Mouse (Mus musculus) forebrain, embryonic 13.5 days (tissue): ENCODE measurements around the gene Mboat2. TPM values are rescaled to one million over a fixed set of nuclear protein-coding genes. Genes with fewer than 3 reads are reported as not detected.

Experiments used
- ATAC-seq: fragments of 200-750 bp; cut with Nextera tagmentation; 2 replicates; pipeline ENCODE4 v1.8.0; 2017
- H3K27ac ChIP-seq: fragments of 300-500 bp; sonication (generic); 2 replicates; pipeline ENCODE4 v1.5.1; 2015; ENCODE audit warnings: inconsistent platforms, mild to moderate bottlenecking, moderate library complexity
- H3K27me3 ChIP-seq: fragments of 300-500 bp; sonication (generic); 2 replicates; pipeline ENCODE4 v1.6.1; 2015; ENCODE audit warnings: mild to moderate bottlenecking, inconsistent platforms
- H3K36me3 ChIP-seq: fragments of 300-500 bp; sonication (generic); 2 replicates; pipeline ENCODE4 v1.6.1; 2015; ENCODE audit warnings: mild to moderate bottlenecking, inconsistent platforms; ENCODE audit not compliant: poor library complexity, severe bottlenecking
- H3K4me1 ChIP-seq: fragments of 300-500 bp; sonication (generic); 2 replicates; pipeline ENCODE4 v1.6.1; 2015; ENCODE audit warnings: inconsistent platforms
- H3K4me2 ChIP-seq: fragments of 300-500 bp; sonication (generic); 2 replicates; pipeline ENCODE4 v1.6.1; 2015; ENCODE audit warnings: inconsistent platforms, mild to moderate bottlenecking, moderate library complexity
- H3K4me3 ChIP-seq: fragments of 300-500 bp; sonication (generic); 2 replicates; pipeline ENCODE4 v1.5.1; 2015; ENCODE audit warnings: mild to moderate bottlenecking, inconsistent platforms
- H3K9ac ChIP-seq: fragments of 300-500 bp; sonication (generic); 2 replicates; pipeline ENCODE4 v1.6.1; 2015; ENCODE audit warnings: mild to moderate bottlenecking, inconsistent platforms
- H3K9me3 ChIP-seq: fragments of 300-500 bp; sonication (generic); replicated peaks from 2 replicates; pipeline ENCODE4 v1.6.1; 2016; ENCODE audit warnings: inconsistent platforms
- WGBS: fragments of 180-500 bp; shearing (Covaris S2); methylation state at CpG from one replicate; pipeline ENCODE4 v1.1.7; 2015; 5-methylcytosine and 5-hydroxymethylcytosine counted together
- polyA plus RNA-seq: library from polyadenylated mRNA; unstranded; fragments of >200 nt; fragmentation: Nextera tagmentation; extraction: Ambion mirVana; gene quantifications from 2 replicates; pipeline ENCODE4 v1.2.1, GENCODE M21; 2015

The Mboat2 gene
- polyA plus RNA-seq, 1 experiment from 2014 or later, result 61.0 TPM

DNA sequence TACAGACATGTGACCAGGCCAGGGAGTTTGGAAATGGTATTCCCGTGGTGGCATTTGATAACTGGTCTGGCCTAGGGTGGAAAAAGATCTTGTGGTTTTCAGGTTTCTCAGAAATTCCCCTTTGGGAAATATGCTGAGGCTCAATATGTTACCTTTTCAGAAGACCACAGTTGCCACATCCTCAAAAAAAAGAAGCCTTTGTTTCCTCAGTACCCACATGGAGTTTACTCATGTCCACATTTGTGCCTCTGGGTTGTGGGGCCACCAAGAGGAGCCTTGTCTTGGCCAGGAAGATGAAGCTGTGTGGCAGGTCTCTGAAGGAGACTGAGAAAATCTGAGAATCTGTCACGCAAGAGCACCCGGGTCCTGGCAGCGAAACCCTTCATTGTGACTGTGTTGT lies 38.0 kb downstream of the Mboat2 start:
- 96% methylated on average over 4 of the region's 4 CpGs for WGBS
- no peak overlapping the region for H3K4me3 ChIP-seq
- no peaks in the 10 kb centered on the region for H3K36me3 ChIP-seq
- no peak for ATAC-seq
- peaks cover 26% of the 10 kb centered on the region for H3K4me1 ChIP-seq
- no peaks in the 10 kb centered on the region for H3K9me3 ChIP-seq
- no peaks in the 10 kb centered on the region for H3K27me3 ChIP-seq
- 0 out of 2 replicates have a peak overlapping the region, but pooled peaks have one; percentile 5 for H3K27ac ChIP-seq
- H3K9ac ChIP-seq, result no peak overlapping the region
- no peak overlapping the region for H3K4me2 ChIP-seq

DNA sequence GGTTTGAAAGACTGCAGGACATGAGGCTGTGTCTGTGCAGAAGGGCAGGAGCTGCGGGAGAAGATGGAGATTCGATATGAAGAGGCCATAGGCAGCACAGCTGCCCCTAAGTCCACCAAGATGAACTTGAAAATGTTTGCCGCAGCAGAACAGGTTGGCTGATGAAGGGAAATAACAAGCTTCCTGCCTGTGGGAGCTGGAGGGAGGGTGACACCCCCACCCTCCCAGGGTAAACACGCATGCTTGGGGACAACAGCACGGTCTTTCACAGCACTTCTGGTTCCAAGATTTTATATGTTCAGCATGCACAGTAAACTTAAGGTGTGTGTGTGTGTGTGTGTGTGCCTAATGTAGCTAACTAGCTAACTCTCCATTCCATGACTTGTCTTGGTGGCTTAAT lies 38.6 kb downstream of the Mboat2 start:
- 93% methylated on average over 5 of the region's 5 CpGs for WGBS
- 0 out of 2 replicates have a peak overlapping the region, but pooled peaks have one; percentile 5 for H3K27ac ChIP-seq
- H3K27me3 ChIP-seq, result no peaks in the 10 kb centered on the region
- H3K36me3 ChIP-seq, result no peaks in the 10 kb centered on the region
- no peak overlapping the region for H3K4me3 ChIP-seq
- no peak for ATAC-seq
- H3K9me3 ChIP-seq, result no peaks in the 10 kb centered on the region
- no peak overlapping the region for H3K9ac ChIP-seq
- no peak overlapping the region for H3K4me2 ChIP-seq
- peaks cover 24% of the 10 kb centered on the region for H3K4me1 ChIP-seq

DNA sequence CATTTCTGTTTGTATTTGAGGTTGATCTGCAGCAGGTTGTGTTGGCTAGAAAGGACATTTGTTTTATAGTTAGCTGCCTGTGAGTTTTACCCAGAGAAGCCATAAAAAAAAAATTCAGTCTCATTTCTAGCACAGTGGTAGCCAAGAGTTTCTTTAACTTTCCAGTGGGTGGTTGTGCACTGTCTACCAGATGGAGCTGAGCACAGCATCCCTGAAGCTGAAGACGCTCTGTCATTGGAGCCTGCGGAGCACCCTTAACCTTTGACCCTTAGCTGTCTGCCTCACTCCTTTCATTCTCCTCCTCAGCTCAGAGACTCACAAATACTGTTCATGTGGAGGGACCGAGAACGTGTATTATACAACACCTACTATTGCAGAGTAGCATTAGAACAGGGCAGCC lies 40.2 kb downstream of the Mboat2 start:
- Histone ChIP-seq H3K36me3 (no peaks in the 10 kb centered on the region), H3K9ac (no peak overlapping the region), H3K27me3 (no peaks in the 10 kb centered on the region), H3K27ac (no peak overlapping the region), H3K4me2 (no peak overlapping the region), H3K4me1 (peaks cover 12% of the 10 kb centered on the region; the same call in 1 of the 2 replicates), H3K9me3 (no peaks in the 10 kb centered on the region), H3K4me3 (no peak overlapping the region)
- WGBS, result 49% methylated on average over 4 of the region's 4 CpGs
- ATAC-seq, result no peak

DNA sequence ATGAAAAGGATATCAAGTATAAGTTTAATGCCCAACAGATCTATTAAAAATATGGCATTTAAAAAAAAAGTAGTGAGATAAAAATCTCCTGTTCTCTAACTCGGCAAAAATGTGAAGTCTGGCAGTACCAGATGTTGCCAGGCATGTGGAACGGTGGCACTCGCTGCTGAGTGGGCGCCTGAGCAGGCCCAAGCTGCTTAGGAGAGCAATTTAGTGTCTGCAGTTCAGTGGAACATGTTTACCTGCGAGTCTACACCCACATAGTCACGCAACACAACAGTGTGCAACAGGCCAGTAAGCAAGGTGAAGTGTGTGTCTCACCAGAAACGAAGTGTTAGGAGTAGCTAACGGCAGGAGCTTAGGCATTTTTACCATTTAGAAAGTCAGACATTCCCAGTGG lies 41.6 kb downstream of the Mboat2 start:
- Histone ChIP-seq H3K9ac (no peak overlapping the region), H3K36me3 (no peaks in the 10 kb centered on the region), H3K4me1 (peaks cover 12% of the 10 kb centered on the region; the same call in 1 of the 2 replicates), H3K9me3 (no peaks in the 10 kb centered on the region), H3K27me3 (no peaks in the 10 kb centered on the region), H3K4me2 (no peak overlapping the region), H3K4me3 (no peak overlapping the region), H3K27ac (no peak overlapping the region)
- no peak for ATAC-seq
- WGBS, result 89% methylated on average over 8 of the region's 8 CpGs

DNA sequence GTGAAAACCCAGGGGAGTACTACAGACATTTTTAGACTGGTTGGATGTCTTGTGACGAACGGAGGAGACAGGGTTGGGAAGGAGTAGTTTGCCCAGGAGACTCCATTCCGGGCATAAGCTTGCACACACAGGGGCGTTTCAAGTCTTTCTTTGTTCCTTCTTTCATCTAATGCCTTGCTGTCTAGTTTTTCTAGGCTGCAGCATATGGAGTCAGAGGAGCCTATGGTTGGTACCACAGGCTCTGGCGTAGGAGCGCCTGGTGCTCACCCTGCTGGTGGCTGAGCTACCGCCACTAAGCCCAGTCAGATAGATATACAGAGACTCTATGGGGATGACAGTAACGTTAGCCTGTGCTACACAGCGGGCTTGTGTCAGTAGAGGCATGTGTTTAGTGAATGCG lies 42.0 kb downstream of the Mboat2 start:
- Histone ChIP-seq H3K4me1 (peaks cover 12% of the 10 kb centered on the region; the same call in 1 of the 2 replicates), H3K27me3 (no peaks in the 10 kb centered on the region), H3K27ac (0 out of 2 replicates have a peak overlapping the region, but pooled peaks have one; percentile 44), H3K4me2 (no peak overlapping the region), H3K9me3 (no peaks in the 10 kb centered on the region), H3K4me3 (no peak overlapping the region), H3K9ac (no peak overlapping the region), H3K36me3 (no peaks in the 10 kb centered on the region)
- no peak for ATAC-seq
- WGBS, result 83% methylated on average over 10 of the region's 10 CpGs

DNA sequence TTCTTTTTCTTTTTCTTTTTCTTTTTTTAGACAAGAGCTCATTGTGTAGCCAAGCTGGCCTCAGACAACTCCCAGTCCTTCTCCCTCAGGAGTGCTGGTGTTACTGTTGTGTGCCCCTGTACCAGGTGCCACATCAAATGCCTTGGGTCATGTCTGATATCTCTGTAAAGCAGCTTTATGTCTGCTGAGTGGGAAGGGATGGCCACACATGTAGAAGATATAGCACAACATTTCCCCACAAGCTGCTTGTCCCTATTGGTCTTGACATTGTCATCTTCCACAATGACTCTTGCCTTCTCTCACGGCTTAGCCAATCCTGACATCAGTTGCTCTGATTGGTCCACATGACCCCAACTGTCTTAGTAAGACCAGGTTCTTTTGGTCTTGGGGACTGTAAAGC lies 45.2 kb downstream of the Mboat2 start:
- H3K4me3 ChIP-seq, result no peak overlapping the region
- no peaks in the 10 kb centered on the region for H3K27me3 ChIP-seq
- H3K9ac ChIP-seq, result no peak overlapping the region
- no peak overlapping the region for H3K4me2 ChIP-seq
- H3K36me3 ChIP-seq, result peaks cover under 1% of the 10 kb centered on the region; the same call in 1 of the 2 replicates
- 85% methylated on average over 1 of the region's 1 CpGs for WGBS
- H3K9me3 ChIP-seq, result no peaks in the 10 kb centered on the region
- ATAC-seq, result no peak
- no peak overlapping the region for H3K27ac ChIP-seq
- H3K4me1 ChIP-seq, result peaks cover 12% of the 10 kb centered on the region

DNA sequence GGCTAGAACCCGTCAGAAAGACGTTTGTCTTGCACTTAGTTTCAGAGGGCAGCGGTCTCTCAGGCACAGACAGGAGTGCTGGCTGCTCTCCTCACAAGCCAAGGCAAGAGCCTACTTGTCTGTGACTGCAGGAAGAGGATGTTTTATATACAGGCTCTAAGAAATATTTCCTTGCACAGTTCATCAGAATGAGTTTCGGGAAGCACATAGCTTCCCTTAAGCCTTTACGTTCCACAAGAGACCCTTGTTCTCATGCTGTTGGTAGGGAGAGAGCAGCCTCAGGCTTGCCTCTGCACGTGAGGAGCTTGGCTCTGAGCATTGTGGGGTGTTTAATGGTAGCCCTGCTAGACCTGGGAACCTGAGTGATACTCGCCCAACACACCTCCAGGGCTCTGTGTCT lies 46.6 kb downstream of the Mboat2 start:
- H3K27me3 ChIP-seq, result no peaks in the 10 kb centered on the region
- no peak overlapping the region for H3K4me2 ChIP-seq
- H3K4me3 ChIP-seq, result no peak overlapping the region
- no peak overlapping the region for H3K9ac ChIP-seq
- no peaks in the 10 kb centered on the region for H3K9me3 ChIP-seq
- no peak for ATAC-seq
- H3K4me1 ChIP-seq, result peaks cover 12% of the 10 kb centered on the region
- 77% methylated on average over 7 of the region's 7 CpGs for WGBS
- H3K36me3 ChIP-seq, result peaks cover 5% of the 10 kb centered on the region; the same call in 1 of the 2 replicates
- no peak overlapping the region for H3K27ac ChIP-seq

DNA sequence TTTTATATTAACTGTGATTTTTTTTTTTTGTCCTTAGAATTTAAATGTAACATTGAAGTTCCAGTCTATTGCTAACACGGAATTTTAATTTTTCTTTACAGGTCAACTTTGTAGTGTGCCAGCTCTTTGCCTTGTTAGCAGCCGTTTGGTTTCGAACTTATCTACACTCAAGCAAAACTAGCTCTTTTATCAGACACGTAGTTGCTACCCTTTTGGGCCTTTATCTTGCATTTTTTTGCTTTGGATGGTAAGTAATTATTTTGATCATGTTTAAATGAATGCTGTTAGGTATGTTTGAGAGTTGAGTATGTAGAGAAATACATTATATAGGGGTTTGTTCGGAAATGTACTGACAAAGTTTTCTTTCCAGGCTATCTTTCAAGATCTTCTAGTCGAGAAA lies 47.4 kb downstream of the Mboat2 start:
- Histone ChIP-seq H3K9ac (no peak overlapping the region), H3K27me3 (no peaks in the 10 kb centered on the region), H3K9me3 (no peaks in the 10 kb centered on the region), H3K36me3 (peaks cover 11% of the 10 kb centered on the region), H3K27ac (no peak overlapping the region), H3K4me1 (peaks cover 7% of the 10 kb centered on the region; the same call in 1 of the 2 replicates), H3K4me2 (no peak overlapping the region), H3K4me3 (no peak overlapping the region)
- no peak for ATAC-seq
- 88% methylated on average over 6 of the region's 6 CpGs for WGBS

DNA sequence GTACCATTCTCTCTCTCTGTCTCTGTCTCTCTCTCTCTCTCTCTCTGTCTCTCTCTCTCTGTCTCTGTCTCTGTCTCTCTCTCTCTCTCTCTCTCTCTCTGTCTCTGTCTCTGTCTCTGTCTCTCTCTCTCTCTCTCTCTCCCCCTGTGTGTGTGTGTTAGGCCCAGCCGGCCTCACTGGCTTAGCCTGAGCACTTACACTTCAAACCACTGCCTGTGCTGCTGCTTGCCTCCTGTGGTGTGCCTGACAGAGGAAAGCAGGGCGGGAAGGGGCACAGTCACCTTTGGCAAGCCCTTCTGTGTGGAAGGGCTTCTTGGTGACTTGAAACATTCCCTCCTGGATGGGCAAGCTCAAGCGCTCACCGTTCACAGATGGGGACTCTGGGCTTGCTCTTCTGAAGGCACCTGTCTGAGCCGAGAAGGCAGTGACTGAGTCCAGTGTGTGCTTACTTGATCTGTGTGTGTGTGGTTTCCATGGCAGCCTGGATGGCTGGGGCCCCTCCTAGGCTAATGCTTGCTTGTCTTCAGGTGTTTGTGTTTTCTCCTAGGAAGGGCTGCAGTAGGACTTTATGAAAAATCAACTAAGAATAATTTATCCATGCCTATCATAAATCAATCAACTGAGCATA lies 48.2 kb downstream of the Mboat2 start:
- Histone ChIP-seq H3K36me3 (peaks cover 18% of the 10 kb centered on the region), H3K27ac (no peak overlapping the region), H3K4me3 (no peak overlapping the region), H3K9ac (no peak overlapping the region), H3K9me3 (no peaks in the 10 kb centered on the region), H3K4me2 (no peak overlapping the region), H3K4me1 (peaks cover 7% of the 10 kb centered on the region; the same call in 1 of the 2 replicates), H3K27me3 (no peaks in the 10 kb centered on the region)
- 49% methylated on average over 5 of the region's 5 CpGs for WGBS
- ATAC-seq, result no peak

DNA sequence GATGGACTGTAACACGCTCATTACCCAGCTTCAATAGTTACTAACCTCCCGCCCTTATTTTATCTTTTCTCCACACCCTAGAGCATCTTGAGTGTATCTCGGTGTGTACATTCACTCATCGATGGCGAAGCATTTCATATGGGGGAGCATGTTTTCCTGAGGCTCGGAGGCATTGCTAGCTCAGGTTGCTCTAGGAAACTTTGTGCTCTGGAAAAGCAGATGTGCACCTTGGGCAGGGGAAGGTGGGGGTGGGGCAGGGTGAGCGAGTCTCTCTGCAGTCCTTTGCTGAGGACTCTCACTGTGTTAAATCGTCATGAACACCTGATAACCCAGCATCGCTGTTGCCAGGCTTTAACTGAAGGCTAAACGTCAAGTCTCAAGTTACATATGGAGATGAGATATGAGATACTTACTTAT lies 48.9 kb downstream of the Mboat2 start:
- H3K9ac ChIP-seq, result no peak overlapping the region
- H3K9me3 ChIP-seq, result no peaks in the 10 kb centered on the region
- ATAC-seq, result no peak
- H3K36me3 ChIP-seq, result peaks cover 26% of the 10 kb centered on the region
- H3K4me2 ChIP-seq, result no peak overlapping the region
- no peaks in the 10 kb centered on the region for H3K27me3 ChIP-seq
- 86% methylated on average over 10 of the region's 10 CpGs for WGBS
- H3K4me1 ChIP-seq, result peaks cover 7% of the 10 kb centered on the region; the same call in 1 of the 2 replicates
- no peak overlapping the region for H3K4me3 ChIP-seq
- H3K27ac ChIP-seq, result no peak overlapping the region

DNA sequence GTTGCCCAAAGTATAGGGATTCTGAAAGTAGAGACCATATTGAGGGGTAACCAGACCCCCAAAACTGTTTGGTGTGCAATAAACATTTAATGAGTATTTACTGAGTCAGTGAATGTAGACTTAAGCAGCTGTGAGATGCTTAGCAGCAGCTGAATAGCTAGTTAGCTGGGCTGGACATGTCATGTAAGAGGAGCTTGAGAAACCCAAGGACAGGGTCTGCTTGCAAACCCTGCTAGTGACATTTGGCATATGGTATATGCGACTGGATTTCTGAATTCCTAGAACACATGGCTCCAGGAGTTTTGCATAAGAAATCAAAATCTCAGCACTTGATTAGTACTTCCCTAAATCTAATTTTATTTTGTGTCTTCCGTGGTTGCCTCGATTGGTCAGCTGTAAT lies 52.6 kb downstream of the Mboat2 start:
- Histone ChIP-seq H3K36me3 (peaks cover 53% of the 10 kb centered on the region), H3K27me3 (no peaks in the 10 kb centered on the region), H3K27ac (no peak overlapping the region), H3K4me3 (no peak overlapping the region), H3K9me3 (no peaks in the 10 kb centered on the region), H3K9ac (no peak overlapping the region), H3K4me2 (no peak overlapping the region), H3K4me1 (peaks cover 7% of the 10 kb centered on the region; the same call in 1 of the 2 replicates)
- 96% methylated on average over 3 of the region's 3 CpGs for WGBS
- no peak for ATAC-seq

DNA sequence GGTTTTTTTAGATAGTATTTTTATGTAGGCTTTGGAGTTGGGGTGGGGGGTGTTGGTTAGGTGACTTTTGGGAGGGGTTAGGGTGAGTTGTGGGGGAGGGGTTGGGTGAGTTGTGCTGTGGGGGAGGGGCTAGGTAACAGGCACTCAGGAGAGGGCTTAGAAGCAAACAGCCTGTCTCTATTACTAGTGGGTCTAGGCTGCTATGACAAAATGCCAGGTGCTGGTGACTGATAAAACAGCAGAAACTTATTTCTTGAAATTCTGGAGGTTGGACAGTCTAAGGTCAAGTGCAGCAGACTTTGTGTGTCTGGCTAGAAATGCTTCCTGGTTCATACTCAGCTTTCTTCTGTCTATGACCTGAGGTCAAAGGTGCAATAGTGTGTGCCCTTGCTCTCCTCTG lies 56.1 kb downstream of the Mboat2 start:
- Histone ChIP-seq H3K4me1 (no peaks in the 10 kb centered on the region), H3K9me3 (no peaks in the 10 kb centered on the region), H3K27ac (no peak overlapping the region), H3K36me3 (peaks cover 64% of the 10 kb centered on the region), H3K9ac (no peak overlapping the region), H3K4me2 (no peak overlapping the region), H3K27me3 (no peaks in the 10 kb centered on the region), H3K4me3 (no peak overlapping the region)
- no peak for ATAC-seq
